Comparison of ENCODE assay signal across 21 mouse cellular contexts in the genomic region with DNA sequence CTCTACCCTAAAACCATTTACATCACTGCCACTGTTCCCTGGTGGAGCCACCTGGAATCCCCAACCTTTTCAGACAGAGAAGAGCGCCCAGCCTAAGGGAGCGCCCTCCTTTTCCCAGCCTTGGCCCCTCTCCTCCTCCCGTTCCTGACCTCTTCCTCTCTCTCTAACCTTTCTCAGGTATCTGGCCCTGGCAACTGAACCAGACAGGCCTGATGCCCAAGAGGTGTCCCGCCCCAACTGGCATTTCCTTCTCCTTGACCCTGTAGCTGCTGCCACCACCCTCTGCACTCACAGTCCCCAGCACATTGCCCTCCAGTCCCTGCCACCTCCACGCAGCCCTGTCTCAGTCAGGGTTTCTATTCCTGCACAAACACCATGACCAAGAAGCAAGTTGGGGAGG. TPM values are rescaled to one million over a fixed set of nuclear protein-coding genes. Genes with fewer than 3 reads are reported as not detected.
A peak's percentile ranks its signal among the peaks of the same experiment; 100 is the strongest.
DNase-seq lines count a peak whose midpoint lies in the region; TF ChIP-seq lines count a peak whose summit lies in the region.
"Had no signal": no experiment of that assay in that cellular context is flagged by ENCODE, and none has a peak within 500 bp of the region (broad histone marks: within the 10 kb centered on the region; RNA-seq: fewer than 3 reads in every experiment).

No protein-coding gene starts in this region.

- TF ChIP-seq CTCF in gastrocnemius, adult 2 months (IDR thresholded peaks at IDR 0.05) = no peak

- H3K27ac ChIP-seq in gastrocnemius, adult 2 months = peak overlapping the region; percentile 49; the same call in 1 of the 2 replicates
- H3K27ac ChIP-seq: embryonic facial prominence, embryonic 13.5 days; embryonic facial prominence, embryonic 15.5 days; forebrain, embryonic 10.5 days; forebrain, embryonic 12.5 days had no signal

- DNase-seq in gastrocnemius, adult 2 months = peak; percentile 78
- DNase-seq in gastrocnemius, postnatal 10 days = no peak
- peak; percentile 85 for DNase-seq in heart, adult 11 months
- DNase-seq in heart, postnatal 10 days = no peak
- peak; percentile 43 to 58 for DNase-seq in lung, adult 18-20 months
- DNase-seq in lung, postnatal 25 days (ENCODE audit: low spot score) = no peak
- DNase-seq: adrenal gland, adult 2 months; adrenal gland, postnatal 10 days; adrenal gland, postnatal 25 days; cerebellum, adult 11 months; cerebellum, adult 18-20 months; cerebellum, adult 8-10 months; cerebellum, adult 9-11 months; cerebellum, postnatal 14 days; cerebellum, postnatal 36 days; embryo, embryonic 11 days had no signal

- no peak overlapping the region for H3K4me3 ChIP-seq in gastrocnemius, adult 2 months
- H3K4me3 ChIP-seq: embryonic facial prominence, embryonic 13.5 days; embryonic facial prominence, embryonic 15.5 days; erythroblast, embryonic 14.5 days; forebrain, embryonic 10.5 days; forebrain, embryonic 12.5 days had no signal

- intact Hi-C loops in gastrocnemius, adult 2 months (cut with DNase I) = loop anchor here (10.0 kb wide), 1 partner anchor 290 kb away; a partner anchor contains a TSS
- intact Hi-C loops in heart, postnatal 10 days (cut with DNase I) = loop anchor here (10.0 kb wide), 2 partner anchors 280 to 320 kb away; a partner anchor contains a TSS

RNA-seq across cellular contexts. Expression of a gene that starts 26.0 kb away (rescaled TPM):
- 10 to 100 TPM; 18.9 to 19.6 TPM for total RNA-seq in gastrocnemius, adult 2 months (2021)
- 1 to 10 TPM; 2.9 to 4.1 TPM for total RNA-seq in gastrocnemius, postnatal 10 days (2021)
- 1 to 10 TPM; 3.0 to 3.8 TPM for total RNA-seq in heart, postnatal 10 days (2021)

RNA-seq across cellular contexts. Expression of a gene that starts 53.5 kb away (rescaled TPM):
- 1 to 10 TPM; 2.4 to 2.6 TPM for total RNA-seq in gastrocnemius, adult 2 months (2021)
- total RNA-seq in gastrocnemius, postnatal 10 days (2021) = 10 to 100 TPM in 1 of 2 experiments, 1 to 10 TPM in 1; 7.5 to 11.8 TPM
- total RNA-seq in heart, postnatal 10 days (2021) = 10 to 100 TPM; 11.2 to 11.7 TPM

Comparison
In these comparisons a context has a peak if more than half of its experiments do, and no peak if none do; other contexts are left out.
1. DNase-seq: peak in gastrocnemius, adult 2 months (single experiment), heart, adult 11 months (single experiment) and lung, adult 18-20 months (2 of 2); none in gastrocnemius, postnatal 10 days (single experiment), heart, postnatal 10 days (0 of 2) and lung, postnatal 25 days (single experiment).